Mouse (Mus musculus) bone marrow, adult 2 months (tissue): Measurements from ENCODE around the gene Fmnl2.

Experiments used
- CTCF ChIP-seq: fragments of 200-500 bp; IDR thresholded peaks from 2 replicates; pipeline ENCODE4 v1.5.1; 2011; ENCODE audit warnings: low read length, control low read depth; ENCODE audit not compliant: control insufficient read depth, insufficient read depth
- POLR2A ChIP-seq: fragments of 200-500 bp; IDR thresholded peaks from 2 replicates; pipeline ENCODE4 v1.6.1; 2011; ENCODE audit warnings: low read depth, mild to moderate bottlenecking, control low read depth, low read length, borderline replicate concordance; ENCODE audit not compliant: control insufficient read depth

DNA sequence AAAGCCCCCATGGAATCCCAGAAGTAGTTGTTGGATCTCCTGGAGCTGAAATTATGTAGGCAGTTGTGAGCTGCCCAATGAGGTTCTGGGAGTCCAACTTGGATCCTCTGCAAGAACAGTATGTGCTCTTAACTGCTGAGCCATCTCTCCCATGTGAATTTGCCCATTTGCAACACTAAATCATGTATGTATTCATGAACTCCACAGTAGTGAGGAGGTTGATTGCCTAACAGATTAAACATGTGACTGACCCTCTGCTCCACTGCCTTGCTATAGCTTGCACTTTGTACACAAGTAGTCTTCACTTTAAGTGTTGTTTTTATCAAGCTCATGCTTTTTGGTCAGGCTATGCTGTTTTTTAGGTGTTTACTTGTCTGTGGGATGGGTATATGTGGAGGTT lies 17.1 kb downstream of the Fmnl2 start:
- TF ChIP-seq POLR2A (no peak), CTCF (no peak)
